Mouse (Mus musculus) heart, embryonic 10.5 days (tissue): ENCODE data around the gene Sim2. TPM values are rescaled to one million over a fixed set of nuclear protein-coding genes. Genes with fewer than 3 reads are reported as not detected.

ENCODE experiments used
- DNase-seq: peaks from one replicate; pipeline ENCODE4 v3.0.0-alpha.2; 2017; ENCODE audit warnings: low spot score
- H3K27ac ChIP-seq: fragments of 300-500 bp; sonication (generic); 2 replicates; pipeline ENCODE4 v1.5.1; 2016; ENCODE audit warnings: mild to moderate bottlenecking
- H3K27me3 ChIP-seq: fragments of 300-500 bp; sonication (generic); 2 replicates; pipeline ENCODE4 v1.6.1; 2016; ENCODE audit warnings: mild to moderate bottlenecking; ENCODE audit not compliant: poor library complexity, insufficient read depth, severe bottlenecking
- H3K36me3 ChIP-seq: fragments of 300-500 bp; sonication (generic); 2 replicates; pipeline ENCODE4 v1.6.1; 2016; ENCODE audit warnings: mild to moderate bottlenecking, moderate library complexity
- H3K4me1 ChIP-seq: fragments of 300-500 bp; sonication (generic); 2 replicates; pipeline ENCODE4 v1.6.1; 2016; ENCODE audit warnings: mild to moderate bottlenecking
- H3K4me3 ChIP-seq: fragments of 300-500 bp; sonication (generic); 2 replicates; pipeline ENCODE4 v1.5.1; 2016; ENCODE audit warnings: mild to moderate bottlenecking, moderate library complexity
- H3K9me3 ChIP-seq: fragments of 300-500 bp; sonication (generic); 2 replicates; pipeline ENCODE4 v1.6.1; 2016; ENCODE audit warnings: mild to moderate bottlenecking, moderate library complexity
- WGBS: fragments of 180-500 bp; shearing (Covaris S2); methylation state at CpG from one replicate; pipeline ENCODE4 v1.1.7; 2016; 5-methylcytosine and 5-hydroxymethylcytosine counted together
- polyA plus RNA-seq: library from polyadenylated mRNA; unstranded; fragments of >200 nt; fragmentation: Nextera tagmentation; extraction: Ambion mirVana; gene quantifications from 2 replicates; pipeline ENCODE4 v1.2.1, GENCODE M21; 2016

Gene Sim2
- polyA plus RNA-seq, 1 experiment from 2014 or later = 0.05 TPM

GRCm38 (mm10) chr16:94093151-94093863, 8.6 kb downstream of the Sim2 start:
- Histone ChIP-seq H3K27ac (no peak overlapping the region), H3K9me3 (no peaks in the 10 kb centered on the region), H3K4me3 (no peak overlapping the region), H3K36me3 (no peaks in the 10 kb centered on the region), H3K27me3 (peaks cover 94% of the 10 kb centered on the region), H3K4me1 (peaks cover 24% of the 10 kb centered on the region)
- no peak for DNase-seq
- WGBS = 1% methylated on average over 24 of the region's 24 CpGs

GRCm38 (mm10) chr16:94094251-94095108, 9.7 kb downstream of the Sim2 start:
- H3K4me1 ChIP-seq = peaks cover 24% of the 10 kb centered on the region
- no peaks in the 10 kb centered on the region for H3K9me3 ChIP-seq
- DNase-seq = no peak
- peak overlapping the region; percentile 15; the same call in 1 of the 2 replicates for H3K4me3 ChIP-seq
- under 1% methylated on average over 48 of the region's 48 CpGs for WGBS
- no peaks in the 10 kb centered on the region for H3K36me3 ChIP-seq
- H3K27me3 ChIP-seq = peaks cover 94% of the 10 kb centered on the region
- H3K27ac ChIP-seq = no peak overlapping the region

- Histone ChIP-seq H3K36me3 (no peaks in the 10 kb centered on the region), H3K4me3 (no peak overlapping the region), H3K9me3 (no peaks in the 10 kb centered on the region), H3K4me1 (peaks cover 24% of the 10 kb centered on the region), H3K27me3 (peaks cover 94% of the 10 kb centered on the region), H3K27ac (no peak overlapping the region)
- no peak for DNase-seq
- WGBS = under 1% methylated on average over 26 of the region's 26 CpGs
These were observed 10.5 kb downstream of the Sim2 start for GRCm38 (mm10) chr16:94095109-94095822.

- Histone ChIP-seq H3K4me1 (peaks cover 24% of the 10 kb centered on the region), H3K27ac (no peak overlapping the region), H3K36me3 (no peaks in the 10 kb centered on the region), H3K9me3 (no peaks in the 10 kb centered on the region), H3K27me3 (peaks cover 90% of the 10 kb centered on the region), H3K4me3 (no peak overlapping the region)
- DNase-seq = no peak
- 3% methylated on average over 14 of the region's 14 CpGs for WGBS
These were observed 11.7 kb downstream of the Sim2 start for GRCm38 (mm10) chr16:94096479-94096878.

DNA sequence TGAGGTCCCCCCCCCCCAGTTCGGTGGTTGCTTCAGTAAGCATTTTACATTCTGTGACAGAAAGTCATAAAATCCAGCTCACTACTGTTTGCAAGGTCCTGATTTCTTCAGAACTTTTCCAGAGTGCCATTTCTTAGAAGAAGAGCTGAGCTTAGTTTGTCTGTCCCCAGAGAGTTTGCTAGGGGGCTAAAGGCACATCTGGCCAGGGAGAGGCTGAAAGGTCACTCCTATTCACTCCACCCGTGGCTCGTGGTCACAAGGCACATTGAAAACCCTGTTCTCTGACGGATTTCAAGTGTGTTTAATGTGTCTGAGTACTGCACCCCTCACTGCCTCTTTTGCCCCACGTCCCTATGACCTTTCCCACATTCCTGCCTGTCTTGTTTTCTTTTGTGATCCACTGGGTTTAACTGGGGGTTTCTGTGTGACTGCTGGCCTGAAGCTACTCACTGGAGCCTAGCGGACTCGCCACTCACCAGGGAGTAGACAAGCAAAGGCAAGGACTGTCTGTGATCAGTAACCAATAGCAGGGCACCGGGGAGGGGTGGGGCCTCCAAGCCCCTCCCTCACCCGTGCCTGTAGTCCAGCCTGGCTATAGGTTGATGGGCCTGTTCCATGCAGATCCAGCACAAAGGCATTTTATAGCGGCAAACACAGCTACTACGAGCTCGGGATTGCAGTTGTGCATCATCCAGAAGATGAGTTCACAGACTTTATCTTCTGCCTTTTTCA, 13.2 kb downstream of the Sim2 start:
- Histone ChIP-seq H3K4me1 (peaks cover 24% of the 10 kb centered on the region), H3K36me3 (no peaks in the 10 kb centered on the region), H3K4me3 (0 out of 2 replicates have a peak overlapping the region, but pooled peaks have one; percentile 8), H3K27ac (no peak overlapping the region), H3K27me3 (peaks cover 78% of the 10 kb centered on the region), H3K9me3 (no peaks in the 10 kb centered on the region)
- DNase-seq = no peak
- WGBS = 4% methylated on average over 12 of the region's 12 CpGs

- H3K27me3 ChIP-seq = peaks cover 44% of the 10 kb centered on the region
- no peak overlapping the region for H3K4me3 ChIP-seq
- 81% methylated on average over 7 of the region's 7 CpGs for WGBS
- H3K36me3 ChIP-seq = no peaks in the 10 kb centered on the region
- no peak overlapping the region for H3K27ac ChIP-seq
- no peaks in the 10 kb centered on the region for H3K9me3 ChIP-seq
- DNase-seq = no peak
- no peaks in the 10 kb centered on the region for H3K4me1 ChIP-seq
These were observed 28.4 kb downstream of the Sim2 start for GRCm38 (mm10) chr16:94113160-94113559.

GRCm38 (mm10) chr16:94114693-94115092, 30.0 kb downstream of the Sim2 start:
- Histone ChIP-seq H3K9me3 (no peaks in the 10 kb centered on the region), H3K4me1 (no peaks in the 10 kb centered on the region), H3K27me3 (peaks cover 48% of the 10 kb centered on the region), H3K27ac (no peak overlapping the region), H3K36me3 (no peaks in the 10 kb centered on the region), H3K4me3 (no peak overlapping the region)
- 64% methylated on average over 9 of the region's 9 CpGs for WGBS
- DNase-seq = no peak

GRCm38 (mm10) chr16:94117333-94117732, 32.6 kb downstream of the Sim2 start:
- no peak for DNase-seq
- Histone ChIP-seq H3K27ac (no peak overlapping the region), H3K4me1 (0 out of 2 replicates have a peak, but pooled peaks cover 3% of the 10 kb centered on the region), H3K9me3 (no peaks in the 10 kb centered on the region), H3K36me3 (no peaks in the 10 kb centered on the region), H3K4me3 (no peak overlapping the region), H3K27me3 (peaks cover 61% of the 10 kb centered on the region)
- WGBS = 64% methylated on average over 6 of the region's 6 CpGs

DNA sequence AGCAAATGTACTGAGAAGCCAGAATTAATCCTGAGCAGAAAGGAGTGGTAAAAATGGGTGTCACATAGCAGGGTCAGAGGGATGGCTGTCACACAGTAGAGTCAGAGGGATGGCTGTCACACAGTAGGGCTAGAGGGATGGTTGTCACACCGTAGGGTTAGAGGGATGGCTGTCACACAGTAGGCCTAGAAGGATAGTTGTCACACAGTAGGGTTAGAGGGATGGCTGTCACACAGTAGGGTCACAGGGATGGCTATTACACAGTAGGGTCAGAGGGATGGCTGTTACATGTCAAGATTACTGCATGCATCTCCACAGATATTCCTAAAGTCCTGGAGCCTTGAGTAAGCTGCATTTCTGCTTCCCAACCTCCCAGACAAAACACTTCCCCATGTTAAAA, 33.7 kb downstream of the Sim2 start:
- H3K27me3 ChIP-seq = peaks cover 61% of the 10 kb centered on the region
- no peaks in the 10 kb centered on the region for H3K9me3 ChIP-seq
- H3K4me1 ChIP-seq = 0 out of 2 replicates have a peak, but pooled peaks cover 3% of the 10 kb centered on the region
- no peak for DNase-seq
- WGBS = 100% methylated on average over 1 of the region's 1 CpGs
- no peak overlapping the region for H3K27ac ChIP-seq
- H3K36me3 ChIP-seq = no peaks in the 10 kb centered on the region
- H3K4me3 ChIP-seq = no peak overlapping the region

- DNase-seq = no peak
- H3K36me3 ChIP-seq = no peaks in the 10 kb centered on the region
- 87% methylated on average over 3 of the region's 3 CpGs for WGBS
These were observed 37.6 kb downstream of the Sim2 start for GRCm38 (mm10) chr16:94122347-94122746.

DNA sequence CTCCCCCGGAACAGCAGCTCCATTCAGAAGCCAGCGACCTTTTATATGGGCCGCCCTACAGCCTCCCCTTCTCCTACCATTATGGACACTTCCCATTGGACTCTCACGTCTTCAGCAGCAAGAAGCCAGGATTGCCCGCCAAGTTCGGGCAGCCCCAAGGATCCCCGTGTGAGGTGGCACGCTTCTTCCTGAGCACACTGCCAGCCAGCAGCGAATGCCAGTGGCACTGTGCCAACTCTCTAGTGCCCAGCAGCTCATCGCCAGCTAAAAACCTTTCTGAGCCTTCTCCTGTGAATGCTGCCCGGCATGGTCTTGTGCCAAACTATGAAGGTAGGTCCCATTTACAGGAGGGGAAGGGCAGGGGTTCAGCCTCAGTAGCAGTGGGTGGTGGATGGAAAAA, 38.5 kb downstream of the Sim2 start:
- Histone ChIP-seq H3K4me1 (peaks cover 17% of the 10 kb centered on the region), H3K27ac (no peak overlapping the region), H3K27me3 (peaks cover 86% of the 10 kb centered on the region), H3K9me3 (no peaks in the 10 kb centered on the region), H3K4me3 (no peak overlapping the region), H3K36me3 (no peaks in the 10 kb centered on the region)
- no peak for DNase-seq
- 75% methylated on average over 11 of the region's 11 CpGs for whole genome bisulfite sequencing

More at GRCm38 (mm10) chr16:94122347-94122746, 37.6 kb downstream of the Sim2 start:
- H3K27ac ChIP-seq = no peak overlapping the region
- H3K9me3 ChIP-seq = no peaks in the 10 kb centered on the region
- H3K27me3 ChIP-seq = peaks cover 80% of the 10 kb centered on the region
- peaks cover 17% of the 10 kb centered on the region for H3K4me1 ChIP-seq
- H3K4me3 ChIP-seq = no peak overlapping the region
